Mouse (Mus musculus): ENCODE measurements around the gene Thsd4.

GRCm38 (mm10) chr9:60381010-60381409 lies 140.8 kb downstream of the Thsd4 start:
- TF ChIP-seq CTCF (IDR thresholded peaks at IDR 0.05; ENCODE audit: low read depth), result no peak
- no peak for TF ChIP-seq EP300 (IDR thresholded peaks at IDR 0.05; ENCODE audit: low read depth)
